In genomic region chr8:121792159-121792558, GRCm38 (mm10) we compare ENCODE assay signal across 14 mouse cellular contexts. TPM values are rescaled to one million over a fixed set of nuclear protein-coding genes. Genes with fewer than 3 reads are reported as not detected.
A peak's percentile ranks its signal among the peaks of the same experiment; 100 is the strongest.
DNase-seq lines count a peak whose midpoint lies in the region; ATAC-seq lines count a peak whose summit lies in the region.
"Had no signal": no experiment of that assay in that cellular context is flagged by ENCODE, and none has a peak within 500 bp of the region (broad histone marks: within the 10 kb centered on the region; RNA-seq: fewer than 3 reads in every experiment).

No protein-coding gene starts in this region.

- ATAC-seq in granulocyte monocyte progenitor cell, adult 5-6 weeks (replicated peaks; ENCODE audit: poor library complexity, severe bottlenecking), result peak; percentile 82
- ATAC-seq in liver, embryonic 16.5 days (ENCODE audit: low read depth), result peak; percentile 60
- ATAC-seq in megakaryocyte progenitor cell, adult 5-6 weeks (replicated peaks; ENCODE audit: poor library complexity), result peak; percentile 81

- H3K9me3 ChIP-seq in liver, embryonic 16.5 days (replicated peaks; ENCODE audit: control insufficient read depth, low read length), result no peaks in the 10 kb centered on the region
- no peaks in the 10 kb centered on the region for H3K9me3 ChIP-seq in embryonic facial prominence, embryonic 10.5 days
- H3K9me3 ChIP-seq: hindbrain, embryonic 15.5 days; megakaryocyte, embryonic 14.5 days had no signal

- H3K4me2 ChIP-seq in liver, embryonic 16.5 days (ENCODE audit: low read depth, low read length), result no peak overlapping the region
- H3K4me2 ChIP-seq: hindbrain, embryonic 15.5 days had no signal

- H3K36me3 ChIP-seq in liver, embryonic 16.5 days (ENCODE audit: control insufficient read depth, insufficient read depth), result no peaks in the 10 kb centered on the region
- peaks cover 34% of the 10 kb centered on the region for H3K36me3 ChIP-seq in embryonic facial prominence, embryonic 10.5 days (replicated peaks)

- H3K27me3 ChIP-seq in liver, embryonic 16.5 days (ENCODE audit: control insufficient read depth, insufficient read depth, low read depth, low read length), result no peaks in the 10 kb centered on the region
- no peaks in the 10 kb centered on the region for H3K27me3 ChIP-seq in embryonic facial prominence, embryonic 10.5 days (replicated peaks; ENCODE audit: low read depth, poor library complexity, severe bottlenecking)
- H3K27me3 ChIP-seq: hindbrain, embryonic 15.5 days had no signal

- DNase-seq in layer of hippocampus, adult 9-11 months, result peak; percentile 73
- no peak for DNase-seq in layer of hippocampus, postnatal 14 days (ENCODE audit: low spot score in 2 of 2)
- DNase-seq in cerebellum, postnatal 25 days, result no peak
- no peak for DNase-seq in gastrocnemius, postnatal 10 days
- no peak for DNase-seq in embryonic facial prominence, embryonic 10.5 days (ENCODE audit: low spot score)
- DNase-seq: cerebellum, adult 11 months; forebrain, postnatal 0 days; right cerebral cortex, postnatal 4 days; thymus, postnatal 25 days had no signal

- H3K9ac ChIP-seq in liver, embryonic 16.5 days (ENCODE audit: low read depth, low read length), result no peak overlapping the region
- H3K9ac ChIP-seq: forebrain, postnatal 0 days; hindbrain, embryonic 15.5 days had no signal

- no peaks in the 10 kb centered on the region for H3K4me1 ChIP-seq in liver, embryonic 16.5 days (ENCODE audit: control insufficient read depth, low read depth, low read length)
- peaks cover 9% of the 10 kb centered on the region; the same call in 1 of the 2 replicates for H3K4me1 ChIP-seq in embryonic facial prominence, embryonic 10.5 days
- H3K4me1 ChIP-seq: hindbrain, embryonic 15.5 days had no signal

- 14% methylated on average over 7 of the region's 7 CpGs for WGBS in liver, embryonic 16.5 days (ENCODE audit: insufficient replicate concordance)
- 85% methylated on average over 7 of the region's 7 CpGs for whole genome bisulfite sequencing in embryonic facial prominence, embryonic 10.5 days

- H3K27ac ChIP-seq in liver, embryonic 16.5 days (ENCODE audit: low read length), result peak overlapping the region; percentile 65
- no peak overlapping the region for H3K27ac ChIP-seq in embryonic facial prominence, embryonic 10.5 days (replicated peaks)
- H3K27ac ChIP-seq: hindbrain, embryonic 15.5 days had no signal

- no peak overlapping the region for H3K4me3 ChIP-seq in liver, embryonic 16.5 days (ENCODE audit: low read depth, low read length)
- H3K4me3 ChIP-seq in embryonic facial prominence, embryonic 10.5 days, result no peak overlapping the region
- H3K4me3 ChIP-seq: hindbrain, embryonic 15.5 days had no signal

RNA-seq across cellular contexts. Expression of gene Klhdc4, which starts 37.2 kb away (rescaled TPM):
- total RNA-seq in layer of hippocampus, postnatal 14 days (2021), result 10 to 100 TPM; 28.0 to 30.7 TPM
- total RNA-seq in granulocyte monocyte progenitor cell, adult 5-6 weeks (2014; fragmentation: Nextera tagmentation), result 41.4 and 44.4 TPM in 2 replicates
- 29.6 and 35.0 TPM in 2 replicates for total RNA-seq in granulocyte monocyte progenitor cell, adult 5-6 weeks (2017)
- 16.1 and 17.3 TPM in 2 replicates for polyA plus RNA-seq in liver, embryonic 16.5 days (2015; fragmentation: Nextera tagmentation; extraction: Ambion mirVana)
- total RNA-seq in megakaryocyte progenitor cell, adult 5-6 weeks (2015), result 16.5 and 18.6 TPM in 2 replicates
- total RNA-seq in megakaryocyte progenitor cell, adult 5-6 weeks (2017), result 46.1 and 46.9 TPM in 2 replicates
- 10 to 100 TPM; 10.7 to 13.3 TPM for total RNA-seq in gastrocnemius, postnatal 10 days (2021)
- polyA plus RNA-seq in embryonic facial prominence, embryonic 10.5 days (2016; fragmentation: Nextera tagmentation; extraction: Ambion mirVana), result 67.3 and 71.2 TPM in 2 replicates
